Mouse (Mus musculus) hindbrain, embryonic 15.5 days (tissue): Measurements from ENCODE around the gene Tecpr2. TPM values are rescaled to one million over a fixed set of nuclear protein-coding genes. Genes with fewer than 3 reads are reported as not detected.

Source experiments
- ATAC-seq: fragments of 200-750 bp; cut with Nextera tagmentation; 2 replicates; pipeline ENCODE4 v1.8.0; 2017; ENCODE audit warnings: low read depth, moderate number of reproducible peaks, moderate TSS enrichment; ENCODE audit not compliant: low FRiP score
- H3K27ac ChIP-seq: fragments of 300-500 bp; sonication (generic); replicated peaks from 2 replicates; pipeline ENCODE4 v1.5.1; 2015; ENCODE audit warnings: mild to moderate bottlenecking, inconsistent platforms
- H3K27me3 ChIP-seq: fragments of 300-500 bp; sonication (generic); 2 replicates; pipeline ENCODE4 v1.6.1; 2015; ENCODE audit warnings: control low read depth, inconsistent platforms
- H3K36me3 ChIP-seq: fragments of 300-500 bp; sonication (generic); 2 replicates; pipeline ENCODE4 v1.6.1; 2015; ENCODE audit warnings: control low read depth, inconsistent platforms
- H3K4me1 ChIP-seq: fragments of 300-500 bp; sonication (generic); replicated peaks from 2 replicates; pipeline ENCODE4 v1.6.1; 2015; ENCODE audit warnings: control low read depth, inconsistent platforms
- H3K4me2 ChIP-seq: fragments of 300-500 bp; sonication (generic); 2 replicates; pipeline ENCODE4 v1.6.1; 2015; ENCODE audit warnings: moderate library complexity, mild to moderate bottlenecking, inconsistent platforms
- H3K4me3 ChIP-seq: fragments of 300-500 bp; sonication (generic); 2 replicates; pipeline ENCODE4 v1.5.1; 2015; ENCODE audit warnings: mild to moderate bottlenecking, inconsistent platforms
- H3K9ac ChIP-seq: fragments of 300-500 bp; sonication (generic); 2 replicates; pipeline ENCODE4 v1.6.1; 2015; ENCODE audit warnings: inconsistent platforms
- H3K9me3 ChIP-seq: fragments of 300-500 bp; sonication (generic); 2 replicates; pipeline ENCODE4 v1.6.1; 2016; ENCODE audit warnings: control low read depth, inconsistent platforms
- WGBS: fragments of 180-500 bp; shearing (Covaris S2); methylation state at CpG from one replicate; pipeline ENCODE4 v1.1.7; 2015; 5-methylcytosine and 5-hydroxymethylcytosine counted together
- polyA plus RNA-seq: library from polyadenylated mRNA; unstranded; fragments of >200 nt; fragmentation: Nextera tagmentation; extraction: Ambion mirVana; gene quantifications from 2 replicates; pipeline ENCODE4 v1.2.1, GENCODE M21; 2015

Gene Tecpr2
- polyA plus RNA-seq, 1 experiment from 2014 or later, result 7.3 TPM

- Histone ChIP-seq H3K4me3 (no peak overlapping the region), H3K4me1 (no peaks in the 10 kb centered on the region), H3K36me3 (peaks cover 57% of the 10 kb centered on the region), H3K9me3 (no peaks in the 10 kb centered on the region), H3K27ac (no peak overlapping the region), H3K9ac (no peak overlapping the region), H3K4me2 (no peak overlapping the region), H3K27me3 (no peaks in the 10 kb centered on the region)
- 95% methylated on average over 5 of the region's 5 CpGs for WGBS
- no peak for ATAC-seq
Measured at GRCm38 (mm10) chr12:110871247-110871646, 17.8 kb upstream of the Tecpr2 start.

GRCm38 (mm10) chr12:110875351-110875750 is 13.7 kb upstream of the Tecpr2 start:
- no peak overlapping the region for H3K4me3 ChIP-seq
- H3K36me3 ChIP-seq, result peaks cover 67% of the 10 kb centered on the region
- H3K4me1 ChIP-seq, result no peaks in the 10 kb centered on the region
- H3K27me3 ChIP-seq, result no peaks in the 10 kb centered on the region
- H3K4me2 ChIP-seq, result no peak overlapping the region
- 91% methylated on average over 2 of the region's 2 CpGs for WGBS
- H3K9ac ChIP-seq, result no peak overlapping the region
- H3K27ac ChIP-seq, result no peak overlapping the region
- ATAC-seq, result no peak
- H3K9me3 ChIP-seq, result no peaks in the 10 kb centered on the region

GRCm38 (mm10) chr12:110882291-110882690 is 6.8 kb upstream of the Tecpr2 start:
- H3K4me3 ChIP-seq, result no peak overlapping the region
- no peak overlapping the region for H3K9ac ChIP-seq
- H3K27me3 ChIP-seq, result no peaks in the 10 kb centered on the region
- no peak overlapping the region for H3K27ac ChIP-seq
- no peaks in the 10 kb centered on the region for H3K9me3 ChIP-seq
- H3K4me2 ChIP-seq, result no peak overlapping the region
- H3K36me3 ChIP-seq, result peaks cover 38% of the 10 kb centered on the region
- ATAC-seq, result no peak
- 88% methylated on average over 7 of the region's 7 CpGs for WGBS
- no peaks in the 10 kb centered on the region for H3K4me1 ChIP-seq

- Histone ChIP-seq H3K4me2 (no peak overlapping the region), H3K4me1 (peaks cover 18% of the 10 kb centered on the region), H3K36me3 (peaks cover 16% of the 10 kb centered on the region; the same call in 1 of the 2 replicates), H3K27ac (no peak overlapping the region), H3K9me3 (no peaks in the 10 kb centered on the region), H3K9ac (no peak overlapping the region), H3K4me3 (no peak overlapping the region), H3K27me3 (no peaks in the 10 kb centered on the region)
- ATAC-seq, result no peak
- WGBS, result 98% methylated on average over 2 of the region's 2 CpGs
Measured at GRCm38 (mm10) chr12:110885251-110885650, 3.8 kb upstream of the Tecpr2 start.

GRCm38 (mm10) chr12:110888106-110888505 is 958 bp upstream of the Tecpr2 start:
- Histone ChIP-seq H3K27ac (no peak overlapping the region), H3K9me3 (no peaks in the 10 kb centered on the region), H3K4me1 (peaks cover 23% of the 10 kb centered on the region), H3K36me3 (peaks cover 4% of the 10 kb centered on the region; the same call in 1 of the 2 replicates), H3K4me3 (peak overlapping the region; percentile 79), H3K4me2 (peak overlapping the region; percentile 90), H3K27me3 (no peaks in the 10 kb centered on the region), H3K9ac (peak overlapping the region; percentile 83)
- ATAC-seq, result no peak
- 48% methylated on average over 12 of the region's 12 CpGs for WGBS

GRCm38 (mm10) chr12:110888606-110889005 is 458 bp upstream of the Tecpr2 start:
- Histone ChIP-seq H3K4me3 (peak overlapping the region; percentile 79), H3K4me1 (peaks cover 23% of the 10 kb centered on the region), H3K27ac (peak overlapping the region; percentile 89), H3K9me3 (no peaks in the 10 kb centered on the region), H3K4me2 (peak overlapping the region; percentile 90), H3K9ac (peak overlapping the region; percentile 83), H3K27me3 (no peaks in the 10 kb centered on the region), H3K36me3 (peaks cover 2% of the 10 kb centered on the region; the same call in 1 of the 2 replicates)
- peak; percentile 72 for ATAC-seq
- WGBS, result under 1% methylated on average over 25 of the region's 25 CpGs

GRCm38 (mm10) chr12:110891887-110892286 is 2.8 kb downstream of the Tecpr2 start:
- H3K27me3 ChIP-seq, result no peaks in the 10 kb centered on the region
- no peaks in the 10 kb centered on the region for H3K9me3 ChIP-seq
- H3K4me2 ChIP-seq, result no peak overlapping the region
- H3K27ac ChIP-seq, result no peak overlapping the region
- ATAC-seq, result no peak
- no peaks in the 10 kb centered on the region for H3K36me3 ChIP-seq
- H3K9ac ChIP-seq, result no peak overlapping the region
- peaks cover 23% of the 10 kb centered on the region for H3K4me1 ChIP-seq
- H3K4me3 ChIP-seq, result no peak overlapping the region
- WGBS, result 94% methylated on average over 1 of the region's 1 CpGs

- no peaks in the 10 kb centered on the region for H3K4me1 ChIP-seq
- WGBS, result 80% methylated on average over 4 of the region's 4 CpGs
- H3K9me3 ChIP-seq, result no peaks in the 10 kb centered on the region
- no peak overlapping the region for H3K27ac ChIP-seq
- H3K36me3 ChIP-seq, result no peaks in the 10 kb centered on the region
- no peak overlapping the region for H3K4me2 ChIP-seq
- ATAC-seq, result no peak
- no peak overlapping the region for H3K9ac ChIP-seq
- H3K4me3 ChIP-seq, result no peak overlapping the region
- H3K27me3 ChIP-seq, result no peaks in the 10 kb centered on the region
Measured at GRCm38 (mm10) chr12:110902106-110902505, 13.0 kb downstream of the Tecpr2 start.

GRCm38 (mm10) chr12:110903536-110903935 is 14.5 kb downstream of the Tecpr2 start:
- H3K4me2 ChIP-seq, result no peak overlapping the region
- H3K36me3 ChIP-seq, result no peaks in the 10 kb centered on the region
- H3K4me1 ChIP-seq, result no peaks in the 10 kb centered on the region
- no peaks in the 10 kb centered on the region for H3K9me3 ChIP-seq
- WGBS, result 94% methylated on average over 2 of the region's 2 CpGs
- no peak overlapping the region for H3K9ac ChIP-seq
- no peaks in the 10 kb centered on the region for H3K27me3 ChIP-seq
- no peak for ATAC-seq
- no peak overlapping the region for H3K27ac ChIP-seq
- no peak overlapping the region for H3K4me3 ChIP-seq

GRCm38 (mm10) chr12:110907845-110908244 is 18.8 kb downstream of the Tecpr2 start:
- no peak overlapping the region for H3K4me3 ChIP-seq
- no peaks in the 10 kb centered on the region for H3K4me1 ChIP-seq
- no peak overlapping the region for H3K4me2 ChIP-seq
- H3K27me3 ChIP-seq, result no peaks in the 10 kb centered on the region
- H3K36me3 ChIP-seq, result 0 out of 2 replicates have a peak, but pooled peaks cover 4% of the 10 kb centered on the region
- WGBS, result 93% methylated on average over 3 of the region's 3 CpGs
- no peak overlapping the region for H3K9ac ChIP-seq
- no peak overlapping the region for H3K27ac ChIP-seq
- H3K9me3 ChIP-seq, result no peaks in the 10 kb centered on the region
- ATAC-seq, result no peak

GRCm38 (mm10) chr12:110909962-110910361 is 20.9 kb downstream of the Tecpr2 start:
- Histone ChIP-seq H3K4me3 (no peak overlapping the region), H3K36me3 (peaks cover 5% of the 10 kb centered on the region; the same call in 1 of the 2 replicates), H3K4me2 (no peak overlapping the region), H3K27me3 (no peaks in the 10 kb centered on the region), H3K9me3 (no peaks in the 10 kb centered on the region), H3K27ac (no peak overlapping the region), H3K4me1 (no peaks in the 10 kb centered on the region), H3K9ac (no peak overlapping the region)
- WGBS, result 98% methylated on average over 2 of the region's 2 CpGs
- ATAC-seq, result no peak

- Histone ChIP-seq H3K4me2 (no peak overlapping the region), H3K4me1 (no peaks in the 10 kb centered on the region), H3K9me3 (no peaks in the 10 kb centered on the region), H3K27ac (no peak overlapping the region), H3K27me3 (no peaks in the 10 kb centered on the region), H3K9ac (no peak overlapping the region), H3K4me3 (no peak overlapping the region), H3K36me3 (peaks cover 32% of the 10 kb centered on the region)
- WGBS, result 90% methylated on average over 9 of the region's 9 CpGs
- ATAC-seq, result no peak
Measured at GRCm38 (mm10) chr12:110915761-110916160, 26.7 kb downstream of the Tecpr2 start.

GRCm38 (mm10) chr12:110920254-110920653 is 31.2 kb downstream of the Tecpr2 start:
- H3K27me3 ChIP-seq, result no peaks in the 10 kb centered on the region
- no peak overlapping the region for H3K4me2 ChIP-seq
- no peak for ATAC-seq
- H3K36me3 ChIP-seq, result peaks cover 28% of the 10 kb centered on the region
- no peak overlapping the region for H3K9ac ChIP-seq
- H3K4me3 ChIP-seq, result no peak overlapping the region
- no peaks in the 10 kb centered on the region for H3K9me3 ChIP-seq
- H3K27ac ChIP-seq, result no peak overlapping the region
- no peaks in the 10 kb centered on the region for H3K4me1 ChIP-seq
- 93% methylated on average over 4 of the region's 4 CpGs for WGBS
